Mouse (Mus musculus) cerebellum, adult 2 months (tissue): ENCODE measurements at regions not wholly inside any gene's neighbourhood (a gene's known extent, or its start where the extent isn't known, plus 50 kb on each side); places are given as distances from the start of the nearest gene placed in this dataset.

Experiments used
- DNase-seq, 2 experiments: peaks; one replicate each; pipeline ENCODE4 v3.0.0; 2021
- H3K27ac ChIP-seq: fragments of 200-500 bp; 2 replicates; pipeline ENCODE4 v1.5.1; 2012; ENCODE audit warnings: low read length, control low read depth, inconsistent platforms; ENCODE audit not compliant: insufficient read depth
- H3K27me3 ChIP-seq: fragments of 200-500 bp; 2 replicates; pipeline ENCODE4 v1.6.1; 2012; ENCODE audit warnings: inconsistent platforms, mild to moderate bottlenecking, low read length, moderate library complexity; ENCODE audit not compliant: control insufficient read depth, insufficient read depth
- H3K4me1 ChIP-seq: fragments of 200-500 bp; 2 replicates; pipeline ENCODE4 v1.6.1; 2011; ENCODE audit warnings: low read length; ENCODE audit not compliant: control insufficient read depth, insufficient read depth
- H3K4me3 ChIP-seq: fragments of 200-500 bp; replicated peaks from 2 replicates; pipeline ENCODE3; 2011; ENCODE audit warnings: mild to moderate bottlenecking, low read depth, low read length, control low read depth; ENCODE audit not compliant: insufficient read depth
- CTCF ChIP-seq: fragments of 200-500 bp; IDR thresholded peaks from 2 replicates; pipeline ENCODE4 v1.5.1; 2011; ENCODE audit warnings: low read depth, mild to moderate bottlenecking, control low read depth, low read length, moderate library complexity, borderline replicate concordance; ENCODE audit not compliant: insufficient read depth
- POLR2A ChIP-seq: fragments of 200-500 bp; IDR thresholded peaks from 2 replicates; pipeline ENCODE4 v1.6.1; 2011; ENCODE audit warnings: low read length, control low read depth, borderline replicate concordance; ENCODE audit not compliant: insufficient read depth
- WGBS: fragments of 180-500 bp; shearing (Covaris S2); methylation state at CpG from one replicate; pipeline ENCODE4 v1.1.7; 2018; 5-methylcytosine and 5-hydroxymethylcytosine counted together

GRCm38 (mm10) chr5:51908861-51909260 is 281.5 kb downstream of the Dhx15 start:
- no peak for TF ChIP-seq POLR2A
- WGBS, result 70% methylated on average over 8 of the region's 8 CpGs
- DNase-seq, result no peak
- Histone ChIP-seq H3K27ac (no peak overlapping the region), H3K4me1 (no peaks in the 10 kb centered on the region), H3K27me3 (no peaks in the 10 kb centered on the region), H3K4me3 (no peak overlapping the region)

GRCm38 (mm10) chr5:51906315-51907109 is 283.8 kb downstream of the Dhx15 start:
- H3K4me1 ChIP-seq, result no peaks in the 10 kb centered on the region; the same call in 1 of the 2 replicates
- TF ChIP-seq CTCF (no peak), POLR2A (no peak)
- no peak for DNase-seq
- H3K27me3 ChIP-seq, result no peaks in the 10 kb centered on the region
- 87% methylated on average over 9 of the region's 9 CpGs for WGBS
- no peak overlapping the region for H3K27ac ChIP-seq
- no peak overlapping the region for H3K4me3 ChIP-seq

GRCm38 (mm10) chr5:51894159-51894558 is 296.2 kb downstream of the Dhx15 start:
- 92% methylated on average over 8 of the region's 8 CpGs for WGBS
- DNase-seq, result no peak
- Histone ChIP-seq H3K4me1 (no peaks in the 10 kb centered on the region), H3K4me3 (no peak overlapping the region), H3K27ac (no peak overlapping the region), H3K27me3 (no peaks in the 10 kb centered on the region)
- TF ChIP-seq CTCF (no peak), POLR2A (no peak)

- H3K27me3 ChIP-seq, result no peaks in the 10 kb centered on the region
- no peaks in the 10 kb centered on the region for H3K4me1 ChIP-seq
- no peak overlapping the region for H3K4me3 ChIP-seq
- no peak for DNase-seq
- 72% methylated on average over 4 of the region's 4 CpGs for WGBS
- no peak for TF ChIP-seq CTCF
- TF ChIP-seq POLR2A, result no peak
- no peak overlapping the region for H3K27ac ChIP-seq
Measured at GRCm38 (mm10) chr5:51891341-51891740, 299.0 kb downstream of the Dhx15 start.

- no peak overlapping the region for H3K4me3 ChIP-seq
- no peaks in the 10 kb centered on the region for H3K27me3 ChIP-seq
- no peak overlapping the region for H3K27ac ChIP-seq
- no peak for TF ChIP-seq POLR2A
- TF ChIP-seq CTCF, result no peak
- 84% methylated on average over 7 of the region's 7 CpGs for WGBS
- DNase-seq, result no peak
- H3K4me1 ChIP-seq, result no peaks in the 10 kb centered on the region
Measured at GRCm38 (mm10) chr5:51888404-51888803, 301.9 kb downstream of the Dhx15 start.

GRCm38 (mm10) chr5:51882594-51882993 is 307.7 kb downstream of the Dhx15 start:
- no peaks in the 10 kb centered on the region for H3K4me1 ChIP-seq
- DNase-seq, result no peak
- no peaks in the 10 kb centered on the region for H3K27me3 ChIP-seq
- H3K27ac ChIP-seq, result no peak overlapping the region
- TF ChIP-seq CTCF (no peak), POLR2A (no peak)
- H3K4me3 ChIP-seq, result no peak overlapping the region
- 58% methylated on average over 4 of the region's 4 CpGs for WGBS

GRCm38 (mm10) chr5:51882173-51882572 is 308.1 kb downstream of the Dhx15 start:
- DNase-seq, result no peak
- no peak overlapping the region for H3K4me3 ChIP-seq
- 84% methylated on average over 3 of the region's 3 CpGs for WGBS
- H3K27me3 ChIP-seq, result no peaks in the 10 kb centered on the region
- H3K27ac ChIP-seq, result no peak overlapping the region
- TF ChIP-seq CTCF (no peak), POLR2A (no peak)
- H3K4me1 ChIP-seq, result no peaks in the 10 kb centered on the region

- WGBS, result 55% methylated on average over 2 of the region's 2 CpGs
- Histone ChIP-seq H3K27ac (no peak overlapping the region), H3K4me1 (no peaks in the 10 kb centered on the region), H3K27me3 (no peaks in the 10 kb centered on the region), H3K4me3 (no peak overlapping the region)
- TF ChIP-seq POLR2A (no peak), CTCF (no peak)
- no peak for DNase-seq
Measured at GRCm38 (mm10) chr5:51876846-51877245, 309.3 kb upstream of the Ppargc1a start.

GRCm38 (mm10) chr5:51873571-51873970 is 306.0 kb upstream of the Ppargc1a start:
- WGBS, result 94% methylated on average over 5 of the region's 5 CpGs
- no peak overlapping the region for H3K4me3 ChIP-seq
- DNase-seq, result no peak
- H3K4me1 ChIP-seq, result no peaks in the 10 kb centered on the region
- TF ChIP-seq CTCF, result no peak
- no peak for TF ChIP-seq POLR2A
- no peaks in the 10 kb centered on the region for H3K27me3 ChIP-seq
- no peak overlapping the region for H3K27ac ChIP-seq
